Mouse (Mus musculus): ENCODE data around the gene Lamb1. TPM values are rescaled to one million over a fixed set of nuclear protein-coding genes. Genes with fewer than 3 reads are reported as not detected.

Gene Lamb1
- total and polyA plus RNA-seq, 2 experiments = 2.7 to 7.3 TPM

DNA sequence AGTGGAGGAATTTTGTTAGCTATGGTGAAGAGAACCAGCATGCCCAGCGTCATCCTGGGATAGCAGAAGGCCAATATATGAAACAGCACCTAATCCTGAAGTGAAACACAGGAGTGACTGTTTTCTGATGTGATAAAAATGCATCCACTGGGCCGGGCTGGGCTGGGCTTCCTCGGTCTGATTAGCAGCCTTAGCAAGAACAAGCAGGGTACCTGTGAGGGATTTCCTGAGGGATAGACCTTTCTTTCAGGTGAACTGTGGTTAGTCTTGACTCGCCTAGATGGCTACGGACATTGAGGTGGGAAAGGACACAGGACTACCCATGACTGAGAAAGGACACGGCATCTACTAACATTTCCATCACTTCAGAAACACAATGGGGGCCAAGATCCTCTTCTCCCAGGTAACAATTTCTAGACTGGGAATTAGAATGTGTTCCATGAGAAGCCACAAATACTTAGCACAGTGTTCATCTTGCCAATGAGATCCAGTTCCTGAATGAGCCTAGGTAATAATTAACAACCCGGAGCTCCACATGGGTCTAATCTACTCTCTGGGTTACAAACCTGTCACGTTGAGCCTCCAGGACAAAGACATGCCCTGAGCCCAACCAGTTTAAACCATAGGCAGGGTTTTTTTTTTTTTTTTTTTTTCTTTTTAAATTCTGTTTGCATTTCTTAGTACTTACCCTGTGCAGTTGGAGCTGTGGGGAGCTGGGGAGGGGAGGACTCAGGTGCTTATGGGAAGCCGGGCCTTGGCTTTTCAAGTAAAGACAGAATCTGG lies 8.7 kb upstream of the Lamb1 start:
- TF ChIP-seq CTCF (IDR thresholded peaks at IDR 0.05; ENCODE audit: low read depth, low read length) = no peak
- no peak for TF ChIP-seq POLR2A (IDR thresholded peaks at IDR 0.05; ENCODE audit: extremely low read depth, insufficient read depth, low read length)
- H3K4me1 ChIP-seq (ENCODE audit: control insufficient read depth, insufficient read depth, low read length) = no peaks in the 10 kb centered on the region
- 57% methylated on average over 9 of the region's 9 CpGs for WGBS
- H3K79me2 ChIP-seq (ENCODE audit: control insufficient read depth, insufficient read depth, low read length) = no peaks in the 10 kb centered on the region
- peak; percentile 7 for DNase-seq (ENCODE audit: extremely low read depth, low read depth, low spot score)
- no peak overlapping the region for H3K27ac ChIP-seq (replicated peaks; ENCODE audit: insufficient read depth, low read depth, low read length)
- H3K27me3 ChIP-seq (ENCODE audit: control insufficient read depth, insufficient read depth, low read length) = no peaks in the 10 kb centered on the region; the same call in 1 of the 2 replicates
- no peak overlapping the region for H3K9ac ChIP-seq (ENCODE audit: low read depth, low read length)
- no peaks in the 10 kb centered on the region for H3K36me3 ChIP-seq (ENCODE audit: control insufficient read depth, insufficient read depth, low read length)
- no peak overlapping the region for H3K4me3 ChIP-seq (ENCODE audit: insufficient read depth, low read depth, low read length)

DNA sequence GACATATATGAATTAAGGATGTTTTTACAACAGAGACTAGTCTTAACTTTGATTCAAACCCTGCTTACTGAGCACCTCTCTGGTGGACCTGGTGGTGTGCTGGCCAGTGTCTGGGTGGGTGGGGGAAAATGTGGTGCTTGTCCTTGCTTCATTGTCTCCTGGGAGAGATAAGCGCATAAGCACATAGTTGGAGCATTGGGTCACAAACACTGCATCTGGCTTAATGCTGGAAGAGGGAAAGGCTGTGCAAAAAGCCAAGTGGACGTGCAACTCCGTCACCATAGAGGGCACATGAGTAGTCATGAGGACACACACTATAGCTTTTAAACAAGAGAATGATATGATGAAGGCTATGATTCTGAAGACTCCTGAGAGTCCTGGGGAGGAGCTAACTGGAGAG lies 3.2 kb upstream of the Lamb1 start:
- peaks cover 4% of the 10 kb centered on the region; the same call in 1 of the 2 replicates for H3K27me3 ChIP-seq (ENCODE audit: control insufficient read depth, insufficient read depth, low read length)
- WGBS = 74% methylated on average over 3 of the region's 3 CpGs
- H3K79me2 ChIP-seq (ENCODE audit: control insufficient read depth, insufficient read depth, low read length) = no peaks in the 10 kb centered on the region
- no peak overlapping the region for H3K4me3 ChIP-seq (ENCODE audit: insufficient read depth, low read depth, low read length)
- no peak overlapping the region for H3K9ac ChIP-seq (ENCODE audit: low read depth, low read length)
- no peak overlapping the region for H3K27ac ChIP-seq (replicated peaks; ENCODE audit: insufficient read depth, low read depth, low read length)
- H3K36me3 ChIP-seq (ENCODE audit: control insufficient read depth, insufficient read depth, low read length) = no peaks in the 10 kb centered on the region
- no peak for DNase-seq (ENCODE audit: extremely low read depth, low read depth, low spot score)
- TF ChIP-seq CTCF (IDR thresholded peaks at IDR 0.05; ENCODE audit: low read depth, low read length) = no peak
- TF ChIP-seq POLR2A (IDR thresholded peaks at IDR 0.05; ENCODE audit: extremely low read depth, insufficient read depth, low read length) = no peak
- H3K4me1 ChIP-seq (ENCODE audit: control insufficient read depth, insufficient read depth, low read length) = no peaks in the 10 kb centered on the region

DNA sequence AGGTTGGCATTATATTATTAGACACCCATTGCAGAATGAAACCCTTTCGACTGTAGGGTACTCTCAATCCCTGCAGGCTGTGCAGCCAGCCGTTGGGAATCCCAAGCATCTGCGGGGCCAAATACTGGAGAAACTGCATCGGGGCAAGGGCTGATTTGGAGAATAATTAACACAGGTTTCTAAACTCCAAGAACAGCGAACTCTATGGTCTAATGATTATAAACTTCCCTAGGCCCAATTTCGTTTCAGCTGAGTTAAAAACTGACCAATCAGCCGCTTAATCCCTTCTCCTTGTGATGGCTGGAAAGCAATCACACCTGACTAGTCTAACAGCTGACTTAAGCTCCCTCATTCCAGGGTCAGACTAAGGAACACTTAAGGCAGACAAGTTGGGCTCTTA lies 1.1 kb upstream of the Lamb1 start:
- TF ChIP-seq CTCF (IDR thresholded peaks at IDR 0.05; ENCODE audit: low read depth, low read length) (no peak), POLR2A (IDR thresholded peaks at IDR 0.05; ENCODE audit: extremely low read depth, insufficient read depth, low read length) (no peak)
- Histone ChIP-seq H3K4me3 (ENCODE audit: insufficient read depth, low read depth, low read length) (no peak overlapping the region), H3K9ac (ENCODE audit: low read depth, low read length) (no peak overlapping the region), H3K27ac (replicated peaks; ENCODE audit: insufficient read depth, low read depth, low read length) (no peak overlapping the region), H3K79me2 (ENCODE audit: control insufficient read depth, insufficient read depth, low read length) (no peaks in the 10 kb centered on the region), H3K4me1 (ENCODE audit: control insufficient read depth, insufficient read depth, low read length) (no peaks in the 10 kb centered on the region; the same call in 1 of the 2 replicates), H3K36me3 (ENCODE audit: control insufficient read depth, insufficient read depth, low read length) (no peaks in the 10 kb centered on the region), H3K27me3 (ENCODE audit: control insufficient read depth, insufficient read depth, low read length) (peaks cover 4% of the 10 kb centered on the region; the same call in 1 of the 2 replicates)
- WGBS = 26% methylated on average over 7 of the region's 7 CpGs
- no peak for DNase-seq (ENCODE audit: extremely low read depth, low read depth, low spot score)

DNA sequence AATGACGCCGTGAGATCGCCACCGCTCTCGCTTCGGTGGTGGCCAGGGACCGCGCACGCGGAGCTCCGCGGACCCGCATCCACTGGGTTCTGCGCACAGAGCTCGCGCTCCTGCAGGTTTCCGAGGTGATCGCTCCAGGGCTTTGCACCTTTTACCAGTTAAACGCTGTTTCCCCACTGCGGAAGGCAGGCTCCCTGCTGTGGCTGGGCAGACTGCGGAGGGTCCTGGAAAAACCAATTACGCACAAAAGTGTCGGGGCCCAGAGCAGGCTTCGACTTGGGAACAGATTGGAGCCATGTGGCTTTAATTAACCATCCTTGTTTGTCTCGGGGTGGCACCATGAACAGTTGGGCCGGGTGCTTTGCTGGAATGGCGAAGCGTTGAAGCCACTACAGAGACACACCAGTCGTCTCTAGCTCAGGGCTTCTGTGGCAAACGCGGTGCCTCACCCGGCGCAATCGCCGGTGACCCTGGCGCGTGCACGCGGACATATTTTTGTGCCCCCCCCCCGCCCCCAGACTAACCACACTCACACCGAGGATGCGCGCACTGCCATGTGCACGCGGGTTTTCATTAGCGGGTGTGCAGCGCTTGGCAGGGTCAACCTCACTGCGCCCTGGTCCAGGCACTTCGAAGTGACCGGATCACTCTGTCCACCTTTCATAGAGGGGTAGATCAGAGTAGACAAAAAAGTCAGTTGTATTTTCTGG lies 843 bp downstream of the Lamb1 start:
- Histone ChIP-seq H3K27ac (replicated peaks; ENCODE audit: insufficient read depth, low read depth, low read length) (no peak overlapping the region), H3K36me3 (ENCODE audit: control insufficient read depth, insufficient read depth, low read length) (no peaks in the 10 kb centered on the region), H3K4me1 (ENCODE audit: control insufficient read depth, insufficient read depth, low read length) (no peaks in the 10 kb centered on the region; the same call in 1 of the 2 replicates), H3K79me2 (ENCODE audit: control insufficient read depth, insufficient read depth, low read length) (no peaks in the 10 kb centered on the region), H3K9ac (ENCODE audit: low read depth, low read length) (no peak overlapping the region), H3K4me3 (ENCODE audit: insufficient read depth, low read depth, low read length) (peak overlapping the region; percentile 35), H3K27me3 (ENCODE audit: control insufficient read depth, insufficient read depth, low read length) (peaks cover 4% of the 10 kb centered on the region; the same call in 1 of the 2 replicates)
- 1% methylated on average over 50 of the region's 50 CpGs for WGBS
- DNase-seq (ENCODE audit: extremely low read depth, low read depth, low spot score) = no peak
- TF ChIP-seq CTCF (IDR thresholded peaks at IDR 0.05; ENCODE audit: low read depth, low read length) = no peak
- TF ChIP-seq POLR2A (IDR thresholded peaks at IDR 0.05; ENCODE audit: extremely low read depth, insufficient read depth, low read length) = no peak

DNA sequence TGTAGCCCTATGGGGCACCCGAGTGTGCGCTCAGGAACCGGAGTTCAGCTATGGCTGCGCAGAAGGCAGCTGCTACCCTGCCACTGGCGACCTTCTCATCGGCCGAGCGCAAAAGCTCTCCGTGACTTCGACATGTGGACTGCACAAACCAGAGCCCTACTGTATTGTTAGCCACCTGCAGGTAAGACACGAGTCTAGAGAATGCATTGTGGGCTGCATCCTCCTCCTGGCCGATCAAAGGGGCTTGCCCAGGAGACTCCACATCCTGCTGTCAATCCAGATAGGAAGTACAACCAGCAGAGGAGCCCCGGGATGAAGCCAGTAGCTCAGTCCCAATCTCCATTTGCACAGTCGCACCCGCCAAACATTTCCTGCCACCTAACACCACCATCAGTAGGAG lies 1.7 kb downstream of the Lamb1 start:
- H3K27ac ChIP-seq (replicated peaks; ENCODE audit: insufficient read depth, low read depth, low read length) = no peak overlapping the region
- no peak for DNase-seq (ENCODE audit: extremely low read depth, low read depth, low spot score)
- 11% methylated on average over 15 of the region's 15 CpGs for WGBS
- H3K36me3 ChIP-seq (ENCODE audit: control insufficient read depth, insufficient read depth, low read length) = no peaks in the 10 kb centered on the region
- 0 out of 2 replicates have a peak overlapping the region, but pooled peaks have one; percentile 17 for H3K9ac ChIP-seq (ENCODE audit: low read depth, low read length)
- H3K4me1 ChIP-seq (ENCODE audit: control insufficient read depth, insufficient read depth, low read length) = no peaks in the 10 kb centered on the region; the same call in 1 of the 2 replicates
- TF ChIP-seq CTCF (IDR thresholded peaks at IDR 0.05; ENCODE audit: low read depth, low read length) = no peak
- TF ChIP-seq POLR2A (IDR thresholded peaks at IDR 0.05; ENCODE audit: extremely low read depth, insufficient read depth, low read length) = no peak
- peaks cover 4% of the 10 kb centered on the region; the same call in 1 of the 2 replicates for H3K27me3 ChIP-seq (ENCODE audit: control insufficient read depth, insufficient read depth, low read length)
- no peaks in the 10 kb centered on the region for H3K79me2 ChIP-seq (ENCODE audit: control insufficient read depth, insufficient read depth, low read length)
- 0 out of 2 replicates have a peak overlapping the region, but pooled peaks have one; percentile 11 for H3K4me3 ChIP-seq (ENCODE audit: insufficient read depth, low read depth, low read length)
